Mouse (Mus musculus) neural tube, embryonic 14.5 days (tissue): ENCODE measurements around the gene Bcas3. TPM values are rescaled to one million over a fixed set of nuclear protein-coding genes. Genes with fewer than 3 reads are reported as not detected.
"Not testable (repeated sequence)": the region's sequence is repeated elsewhere in the genome, so short reads cannot be mapped to it uniquely, and the experiment has no call there.

ENCODE experiments used
- ATAC-seq: fragments of 200-750 bp; cut with Nextera tagmentation; 2 replicates; pipeline ENCODE4 v1.8.0; 2017; ENCODE audit warnings: low read depth, mild to moderate bottlenecking, moderate TSS enrichment, moderate library complexity
- H3K27ac ChIP-seq: fragments of 300-500 bp; sonication (generic); 2 replicates; pipeline ENCODE4 v1.5.1; 2014; ENCODE audit warnings: low read depth, mild to moderate bottlenecking, control low read depth, low read length, moderate library complexity, mixed read lengths
- H3K27me3 ChIP-seq: fragments of 300-500 bp; sonication (generic); 2 replicates; pipeline ENCODE4 v1.6.1; 2014; ENCODE audit warnings: low read length; ENCODE audit not compliant: control insufficient read depth, insufficient read depth
- H3K36me3 ChIP-seq: fragments of 300-500 bp; sonication (generic); 2 replicates; pipeline ENCODE4 v1.6.1; 2014; ENCODE audit warnings: low read length, mixed read lengths; ENCODE audit not compliant: control insufficient read depth, insufficient read depth
- H3K4me1 ChIP-seq: fragments of 300-500 bp; sonication (generic); 2 replicates; pipeline ENCODE4 v1.6.1; 2014; ENCODE audit warnings: low read length; ENCODE audit not compliant: control insufficient read depth, insufficient read depth
- H3K4me2 ChIP-seq: fragments of 300-500 bp; sonication (generic); 2 replicates; pipeline ENCODE4 v1.6.1; 2014; ENCODE audit warnings: mild to moderate bottlenecking, low read depth, low read length, control low read depth
- H3K4me3 ChIP-seq: fragments of 300-500 bp; sonication (generic); 2 replicates; pipeline ENCODE4 v1.5.1; 2014; ENCODE audit warnings: low read depth, low read length, control low read depth, mixed read lengths
- H3K9ac ChIP-seq: fragments of 300-500 bp; sonication (generic); replicated peaks from 2 replicates; pipeline ENCODE4 v1.6.1; 2014; ENCODE audit warnings: low read depth, mild to moderate bottlenecking, control low read depth, low read length, mixed read lengths
- H3K9me3 ChIP-seq: fragments of 300-500 bp; sonication (generic); 2 replicates; pipeline ENCODE4 v1.6.1; 2016; ENCODE audit warnings: low read length; ENCODE audit not compliant: control insufficient read depth
- WGBS: fragments of 180-500 bp; shearing (Covaris S2); extraction: QIAGEN DNeasy Blood & Tissue Kit; methylation state at CpG from one replicate; pipeline ENCODE4 v1.1.7; 2014; 5-methylcytosine and 5-hydroxymethylcytosine counted together
- polyA plus RNA-seq: library from polyadenylated mRNA; unstranded; fragments of >200 nt; fragmentation: Nextera tagmentation; extraction: Ambion mirVana; gene quantifications from 2 replicates; pipeline ENCODE4 v1.2.1, GENCODE M21; 2014

Gene Bcas3
- polyA plus RNA-seq, 1 experiment from 2014 or later = 30.9 TPM

- H3K27ac ChIP-seq = no peak overlapping the region
- H3K36me3 ChIP-seq = no peaks in the 10 kb centered on the region
- no peak overlapping the region for H3K9ac ChIP-seq
- 44% methylated on average over 7 of the region's 7 CpGs for WGBS
- no peaks in the 10 kb centered on the region for H3K9me3 ChIP-seq
- no peak overlapping the region for H3K4me3 ChIP-seq
- no peak overlapping the region for H3K4me2 ChIP-seq
- no peaks in the 10 kb centered on the region for H3K27me3 ChIP-seq
- ATAC-seq = no peak
- H3K4me1 ChIP-seq = no peaks in the 10 kb centered on the region
These were observed 134.5 kb downstream of the Bcas3 start for GRCm38 (mm10) chr11:85487501-85487900.

GRCm38 (mm10) chr11:85492231-85492630 lies 139.3 kb downstream of the Bcas3 start:
- H3K9me3 ChIP-seq = no peaks in the 10 kb centered on the region
- no peaks in the 10 kb centered on the region for H3K27me3 ChIP-seq
- H3K36me3 ChIP-seq = no peaks in the 10 kb centered on the region
- H3K9ac ChIP-seq = no peak overlapping the region
- no peak overlapping the region for H3K4me2 ChIP-seq
- H3K4me1 ChIP-seq = no peaks in the 10 kb centered on the region
- H3K4me3 ChIP-seq = no peak overlapping the region
- 18% methylated on average over 12 of the region's 12 CpGs for whole genome bisulfite sequencing
- ATAC-seq = no peak
- H3K27ac ChIP-seq = no peak overlapping the region

- Histone ChIP-seq H3K4me3 (no peak overlapping the region), H3K36me3 (no peaks in the 10 kb centered on the region), H3K9ac (no peak overlapping the region), H3K27ac (no peak overlapping the region), H3K4me2 (no peak overlapping the region), H3K9me3 (no peaks in the 10 kb centered on the region), H3K4me1 (no peaks in the 10 kb centered on the region), H3K27me3 (no peaks in the 10 kb centered on the region)
- WGBS = 76% methylated on average over 3 of the region's 3 CpGs
- no peak for ATAC-seq
These were observed 139.7 kb downstream of the Bcas3 start for GRCm38 (mm10) chr11:85492666-85493065.

- H3K9me3 ChIP-seq = no peaks in the 10 kb centered on the region
- WGBS = 90% methylated on average over 5 of the region's 5 CpGs
- no peak overlapping the region for H3K4me2 ChIP-seq
- H3K27me3 ChIP-seq = no peaks in the 10 kb centered on the region
- ATAC-seq = no peak
- no peak overlapping the region for H3K4me3 ChIP-seq
- no peak overlapping the region for H3K27ac ChIP-seq
- H3K9ac ChIP-seq = no peak overlapping the region
- no peaks in the 10 kb centered on the region for H3K36me3 ChIP-seq
- no peaks in the 10 kb centered on the region for H3K4me1 ChIP-seq
These were observed 146.6 kb downstream of the Bcas3 start for GRCm38 (mm10) chr11:85499561-85499960.

- ATAC-seq = no peak
- no peak overlapping the region for H3K27ac ChIP-seq
- no peaks in the 10 kb centered on the region for H3K27me3 ChIP-seq
- no peaks in the 10 kb centered on the region for H3K4me1 ChIP-seq
- no peak overlapping the region for H3K9ac ChIP-seq
- no peaks in the 10 kb centered on the region for H3K9me3 ChIP-seq
- WGBS = 78% methylated on average over 3 of the region's 3 CpGs
- H3K4me3 ChIP-seq = no peak overlapping the region
- H3K4me2 ChIP-seq = no peak overlapping the region
- H3K36me3 ChIP-seq = no peaks in the 10 kb centered on the region
These were observed 149.1 kb downstream of the Bcas3 start for GRCm38 (mm10) chr11:85502031-85502430.

GRCm38 (mm10) chr11:85504812-85505211 lies 151.8 kb downstream of the Bcas3 start:
- not testable (repeated sequence) for H3K4me2 ChIP-seq, H3K36me3 ChIP-seq, H3K9me3 ChIP-seq, H3K4me3 ChIP-seq, H3K4me1 ChIP-seq, H3K9ac ChIP-seq, H3K27me3 ChIP-seq, ATAC-seq, H3K27ac ChIP-seq
- WGBS = 48% methylated on average over 4 of the region's 4 CpGs

GRCm38 (mm10) chr11:85505811-85506210 lies 152.8 kb downstream of the Bcas3 start:
- no peak for ATAC-seq
- H3K27me3 ChIP-seq = no peaks in the 10 kb centered on the region
- H3K9me3 ChIP-seq = no peaks in the 10 kb centered on the region
- H3K27ac ChIP-seq = no peak overlapping the region
- H3K4me3 ChIP-seq = no peak overlapping the region
- H3K36me3 ChIP-seq = no peaks in the 10 kb centered on the region
- no peak overlapping the region for H3K9ac ChIP-seq
- H3K4me1 ChIP-seq = no peaks in the 10 kb centered on the region
- H3K4me2 ChIP-seq = no peak overlapping the region
- 93% methylated on average over 4 of the region's 4 CpGs for WGBS

GRCm38 (mm10) chr11:85509334-85509733 lies 156.4 kb downstream of the Bcas3 start:
- no peaks in the 10 kb centered on the region for H3K9me3 ChIP-seq
- no peaks in the 10 kb centered on the region for H3K36me3 ChIP-seq
- H3K4me3 ChIP-seq = no peak overlapping the region
- no peak overlapping the region for H3K9ac ChIP-seq
- H3K4me2 ChIP-seq = no peak overlapping the region
- no peak for ATAC-seq
- 62% methylated on average over 12 of the region's 12 CpGs for WGBS
- no peaks in the 10 kb centered on the region for H3K4me1 ChIP-seq
- H3K27ac ChIP-seq = no peak overlapping the region
- H3K27me3 ChIP-seq = no peaks in the 10 kb centered on the region

- H3K9ac ChIP-seq = no peak overlapping the region
- no peaks in the 10 kb centered on the region for H3K36me3 ChIP-seq
- no peaks in the 10 kb centered on the region for H3K4me1 ChIP-seq
- H3K9me3 ChIP-seq = no peaks in the 10 kb centered on the region
- H3K27ac ChIP-seq = no peak overlapping the region
- H3K4me3 ChIP-seq = no peak overlapping the region
- ATAC-seq = no peak
- H3K27me3 ChIP-seq = no peaks in the 10 kb centered on the region
- no peak overlapping the region for H3K4me2 ChIP-seq
- 87% methylated on average over 9 of the region's 9 CpGs for WGBS
These were observed 158.4 kb downstream of the Bcas3 start for GRCm38 (mm10) chr11:85511270-85511904.
